ENCODE assay signal across 8 mouse cellular contexts in genomic region chr6:5443104-5443863, GRCm38 (mm10). TPM values are rescaled to one million over a fixed set of nuclear protein-coding genes. Genes with fewer than 3 reads are reported as not detected.
A peak's percentile ranks its signal among the peaks of the same experiment; 100 is the strongest.
DNase-seq lines count a peak whose midpoint lies in the region; ATAC-seq lines count a peak whose summit lies in the region.

No protein-coding gene starts in this region.

- H3K4me1 ChIP-seq in hindbrain, embryonic 14.5 days (replicated peaks; ENCODE audit: control insufficient read depth, insufficient read depth, low read length): peaks cover 5% of the 10 kb centered on the region
- H3K4me1 ChIP-seq in midbrain, embryonic 16.5 days (ENCODE audit: control insufficient read depth, insufficient read depth, low read length): no peaks in the 10 kb centered on the region

- H3K27me3 ChIP-seq in hindbrain, embryonic 14.5 days (ENCODE audit: control insufficient read depth, insufficient read depth, low read length): no peaks in the 10 kb centered on the region
- H3K27me3 ChIP-seq in midbrain, embryonic 16.5 days (ENCODE audit: control insufficient read depth, insufficient read depth, low read depth, low read length): no peaks in the 10 kb centered on the region

- no peaks in the 10 kb centered on the region for H3K9me3 ChIP-seq in hindbrain, embryonic 14.5 days (ENCODE audit: control insufficient read depth, low read length)
- H3K9me3 ChIP-seq in midbrain, embryonic 16.5 days (replicated peaks; ENCODE audit: control insufficient read depth, low read length, poor library complexity, severe bottlenecking): no peaks in the 10 kb centered on the region

- H3K36me3 ChIP-seq in hindbrain, embryonic 14.5 days (replicated peaks; ENCODE audit: control insufficient read depth, insufficient read depth): no peaks in the 10 kb centered on the region
- no peaks in the 10 kb centered on the region for H3K36me3 ChIP-seq in midbrain, embryonic 16.5 days (ENCODE audit: control insufficient read depth, insufficient read depth, low read length)

- WGBS in hindbrain, embryonic 14.5 days: 32% methylated on average over 13 of the region's 13 CpGs
- WGBS in midbrain, embryonic 16.5 days: 21% methylated on average over 13 of the region's 13 CpGs

- DNase-seq in right cerebral cortex, adult 2 months (ENCODE audit: low spot score in 2 of 2): peak; percentile 20 to 47
- DNase-seq in right cerebral cortex, postnatal 4 days: no peak
- peak; percentile 78 for DNase-seq in fibroblast of lung, adult 2 months (ENCODE audit: low read depth)
- no peak for DNase-seq in hindbrain, embryonic 14.5 days (ENCODE audit: low spot score)
- peak; percentile 12 to 14 for DNase-seq in left cerebral cortex, adult 8-10 months (ENCODE audit: low spot score in 2 of 2)
- DNase-seq in ovary, postnatal 36 days (ENCODE audit: low spot score): no peak
- DNase-seq in ovary, postnatal 10 days (ENCODE audit: low spot score): no peak

- ATAC-seq in hindbrain, embryonic 14.5 days (ENCODE audit: low FRiP score): peak; percentile 43; the same call in 1 of the 2 replicates
- ATAC-seq in midbrain, embryonic 16.5 days: 0 out of 2 replicates have a peak, but pooled peaks have one; percentile 36

- no peak overlapping the region for H3K27ac ChIP-seq in hindbrain, embryonic 14.5 days
- H3K27ac ChIP-seq in midbrain, embryonic 16.5 days (ENCODE audit: low read length): no peak overlapping the region

- no peak overlapping the region for H3K4me3 ChIP-seq in hindbrain, embryonic 14.5 days (replicated peaks; ENCODE audit: low read length)
- H3K4me3 ChIP-seq in midbrain, embryonic 16.5 days (ENCODE audit: low read depth, low read length): no peak overlapping the region

- H3K9ac ChIP-seq in hindbrain, embryonic 14.5 days: no peak overlapping the region
- H3K9ac ChIP-seq in midbrain, embryonic 16.5 days (ENCODE audit: low read depth, low read length): no peak overlapping the region

- H3K4me2 ChIP-seq in hindbrain, embryonic 14.5 days (replicated peaks): peak overlapping the region; percentile 12; the same call in 1 of the 2 replicates
- H3K4me2 ChIP-seq in midbrain, embryonic 16.5 days (ENCODE audit: low read length): no peak overlapping the region

RNA-seq across cellular contexts. Expression of gene Pdk4, which starts 52.8 kb away (rescaled TPM):
- 1.8 and 2.9 TPM in 2 replicates for polyA plus RNA-seq in hindbrain, embryonic 14.5 days (2014; fragmentation: Nextera tagmentation; extraction: Ambion mirVana)
- 10 to 100 TPM; 12.9 to 14.8 (median 14.0) TPM for total RNA-seq in left cerebral cortex, adult 8-10 months (2022)
- polyA plus RNA-seq in midbrain, embryonic 16.5 days (2015; fragmentation: Nextera tagmentation; extraction: Ambion mirVana): 1.6 TPM in 2 replicates

Comparison
In these comparisons a context has a peak if more than half of its experiments do, and no peak if none do; other contexts are left out.
1. DNase-seq: peak in right cerebral cortex, adult 2 months (2 of 2), fibroblast of lung, adult 2 months (single experiment) and left cerebral cortex, adult 8-10 months (2 of 2); none in right cerebral cortex, postnatal 4 days (single experiment), hindbrain, embryonic 14.5 days (single experiment), ovary, postnatal 36 days (single experiment) and ovary, postnatal 10 days (single experiment).